Mouse (Mus musculus) myocyte (in vitro differentiated cells): ENCODE data around the gene Chst8. TPM values are rescaled to one million over a fixed set of nuclear protein-coding genes. Genes with fewer than 3 reads are reported as not detected.

ENCODE experiments used
- H3K27me3 ChIP-seq: one replicate; pipeline ENCODE4 v1.6.1; 2011; ENCODE audit not compliant: control insufficient read depth, insufficient read depth, insufficient read length
- H3K36me3 ChIP-seq: one replicate; pipeline ENCODE4 v1.6.1; 2011; ENCODE audit not compliant: control insufficient read depth, insufficient read depth
- H3K4me2 ChIP-seq: one replicate; pipeline ENCODE4 v1.6.1; 2011; ENCODE audit warnings: low read depth, control low read depth
- H3K4me3 ChIP-seq: one replicate; pipeline ENCODE4 v1.5.1; 2011; ENCODE audit warnings: mild to moderate bottlenecking, control low read depth, moderate library complexity
- H3K79me2 ChIP-seq: one replicate; pipeline ENCODE4 v1.6.1; 2011; ENCODE audit not compliant: control insufficient read depth, insufficient read depth
- H3ac ChIP-seq: one replicate; pipeline ENCODE4 v1.6.1; 2011; ENCODE audit not compliant: control insufficient read depth, insufficient read length
- CEBPB ChIP-seq: IDR thresholded peaks from 2 replicates; pipeline ENCODE4 v1.6.1; 2011; ENCODE audit warnings: mild to moderate bottlenecking, moderate library complexity; ENCODE audit not compliant: poor library complexity, insufficient read depth, severe bottlenecking
- E2F4 ChIP-seq: IDR thresholded peaks from one replicate; pipeline ENCODE4 v1.6.1; 2011; ENCODE audit warnings: mild to moderate bottlenecking, control low read depth, moderate library complexity; ENCODE audit not compliant: insufficient read depth
- MAX ChIP-seq: IDR thresholded peaks from one replicate; pipeline ENCODE4 v1.6.1; 2011; ENCODE audit warnings: low read depth, mild to moderate bottlenecking, control low read depth
- MYOD1 ChIP-seq, 3 experiments: IDR thresholded peaks; one replicate each; pipeline ENCODE4 v1.6.1; 2011; ENCODE audit warnings: control low read depth in 2 of 3, low read depth in 2 of 3, mild to moderate bottlenecking in 2 of 3, moderate library complexity in 1 of 3; ENCODE audit not compliant: insufficient read length in 2 of 3, control insufficient read depth in 1 of 3
- MYOG ChIP-seq, 3 experiments: IDR thresholded peaks; one replicate each; pipeline ENCODE4 v1.6.1; 2011; ENCODE audit warnings: control low read depth in 2 of 3, low read depth in 2 of 3, mild to moderate bottlenecking in 2 of 3; ENCODE audit not compliant: insufficient read length in 2 of 3, control insufficient read depth in 1 of 3, insufficient read depth in 1 of 3
- POLR2A ChIP-seq: IDR thresholded peaks from one replicate; pipeline ENCODE4 v1.6.1; 2011; ENCODE audit warnings: low read depth, mild to moderate bottlenecking, control low read depth, moderate library complexity; ENCODE audit not compliant: insufficient read length
- POLR2AphosphoS2 ChIP-seq: IDR thresholded peaks from one replicate; pipeline ENCODE4 v1.6.1; 2011; ENCODE audit warnings: low read depth, control low read depth; ENCODE audit not compliant: insufficient read length
- REST ChIP-seq: IDR thresholded peaks from one replicate; pipeline ENCODE4 v1.6.1; 2011; ENCODE audit warnings: mild to moderate bottlenecking, control low read depth, moderate library complexity; ENCODE audit not compliant: insufficient read depth, insufficient read length
- SRF ChIP-seq: IDR thresholded peaks from one replicate; pipeline ENCODE4 v1.6.1; 2011; ENCODE audit warnings: low read depth; ENCODE audit not compliant: control insufficient read depth, insufficient read length
- TCF12 ChIP-seq: IDR thresholded peaks from one replicate; pipeline ENCODE4 v1.6.1; 2011; ENCODE audit warnings: mild to moderate bottlenecking, control low read depth; ENCODE audit not compliant: poor library complexity, insufficient read depth, severe bottlenecking
- TCF3 ChIP-seq: IDR thresholded peaks from one replicate; pipeline ENCODE4 v1.6.1; 2011; ENCODE audit warnings: low read depth, control low read depth; ENCODE audit not compliant: insufficient read length
- USF1 ChIP-seq: IDR thresholded peaks from one replicate; pipeline ENCODE4 v1.6.1; 2011; ENCODE audit warnings: low read depth, mild to moderate bottlenecking, control low read depth, moderate library complexity
- polyA plus RNA-seq: library from polyadenylated mRNA; unstranded; fragments of >200 nt; fragmentation: generic; extraction: Trizol; gene quantifications from one replicate; pipeline ENCODE4 v1.2.1, GENCODE M21; 2012; ENCODE audit warnings: missing spikeins

Gene Chst8
- polyA plus RNA-seq, 1 experiment: not detected

DNA sequence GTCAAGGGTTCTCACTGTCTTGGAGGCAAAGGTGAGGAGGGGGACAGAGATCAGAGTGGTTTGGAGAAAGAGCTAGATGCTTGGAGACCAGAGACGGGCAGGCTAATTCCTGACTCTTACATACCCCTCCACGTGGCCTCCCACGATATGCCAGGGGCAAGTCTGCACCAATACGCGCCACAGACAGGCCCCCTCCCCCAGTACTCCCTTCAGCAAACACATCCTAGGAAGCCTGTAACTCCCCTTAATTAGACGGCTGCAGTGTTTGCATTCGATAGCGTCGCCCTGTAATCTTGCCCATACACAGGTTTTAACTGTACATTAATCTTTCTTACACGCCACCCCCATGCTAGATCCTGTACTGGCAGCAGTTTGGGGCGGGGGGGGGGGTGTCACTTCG lies 14.5 kb downstream of the Chst8 start:
- peaks cover 48% of the 10 kb centered on the region for H3K27me3 ChIP-seq
- TF ChIP-seq SRF (no peak), CEBPB (no peak), USF1 (no peak), POLR2A (no peak), POLR2AphosphoS2 (no peak), MYOG (IDR thresholded peaks at IDR 0.05; ENCODE audit: control insufficient read depth in 1 of 3, insufficient read depth in 1 of 3, insufficient read length in 2 of 3, low read depth in 2 of 3) (no peak), MYOD1 (IDR thresholded peaks at IDR 0.05; ENCODE audit: control insufficient read depth in 1 of 3, insufficient read length in 2 of 3, low read depth in 2 of 3) (no peak), REST (no peak), TCF3 (no peak), E2F4 (no peak), MAX (no peak), TCF12 (no peak)
- no peak overlapping the region for H3K4me3 ChIP-seq
- no peaks in the 10 kb centered on the region for H3K79me2 ChIP-seq
- no peak overlapping the region for H3K4me2 ChIP-seq
- no peaks in the 10 kb centered on the region for H3K36me3 ChIP-seq
- H3ac ChIP-seq: no peak overlapping the region

DNA sequence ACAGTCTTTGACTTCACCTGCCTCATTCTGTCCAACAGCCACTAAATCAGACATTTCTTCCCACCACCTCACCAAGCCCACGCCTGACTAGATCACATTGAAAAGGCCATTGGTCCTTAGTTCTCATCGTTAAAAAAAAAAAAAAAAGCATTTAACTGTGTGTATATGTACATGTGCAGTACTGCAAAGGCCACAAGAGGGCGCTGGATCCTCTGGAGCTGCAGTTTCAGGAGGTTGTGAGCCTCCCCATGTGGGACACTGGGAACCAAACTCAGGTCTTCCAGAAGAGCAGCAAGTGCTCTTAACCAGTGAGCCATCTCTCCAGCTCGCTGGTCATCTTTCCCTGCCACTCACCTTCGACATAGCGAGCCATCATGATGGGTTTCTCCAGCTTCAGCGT lies 22.1 kb downstream of the Chst8 start:
- TF ChIP-seq TCF3: no peak
- no peak for TF ChIP-seq POLR2A
- no peak for TF ChIP-seq MYOG (IDR thresholded peaks at IDR 0.05; ENCODE audit: control insufficient read depth in 1 of 3, insufficient read depth in 1 of 3, insufficient read length in 2 of 3, low read depth in 2 of 3)
- no peak for TF ChIP-seq USF1
- TF ChIP-seq REST: no peak
- TF ChIP-seq E2F4: no peak
- no peak for TF ChIP-seq TCF12
- no peak for TF ChIP-seq MYOD1 (IDR thresholded peaks at IDR 0.05; ENCODE audit: control insufficient read depth in 1 of 3, insufficient read length in 2 of 3, low read depth in 2 of 3)
- TF ChIP-seq SRF: no peak
- no peak for TF ChIP-seq CEBPB
- TF ChIP-seq POLR2AphosphoS2: no peak
- no peak for TF ChIP-seq MAX
- no peaks in the 10 kb centered on the region for H3K36me3 ChIP-seq
- no peaks in the 10 kb centered on the region for H3K79me2 ChIP-seq
- no peak overlapping the region for H3K4me2 ChIP-seq
- no peak overlapping the region for H3K4me3 ChIP-seq
- no peak overlapping the region for H3ac ChIP-seq
- H3K27me3 ChIP-seq: peaks cover 22% of the 10 kb centered on the region

DNA sequence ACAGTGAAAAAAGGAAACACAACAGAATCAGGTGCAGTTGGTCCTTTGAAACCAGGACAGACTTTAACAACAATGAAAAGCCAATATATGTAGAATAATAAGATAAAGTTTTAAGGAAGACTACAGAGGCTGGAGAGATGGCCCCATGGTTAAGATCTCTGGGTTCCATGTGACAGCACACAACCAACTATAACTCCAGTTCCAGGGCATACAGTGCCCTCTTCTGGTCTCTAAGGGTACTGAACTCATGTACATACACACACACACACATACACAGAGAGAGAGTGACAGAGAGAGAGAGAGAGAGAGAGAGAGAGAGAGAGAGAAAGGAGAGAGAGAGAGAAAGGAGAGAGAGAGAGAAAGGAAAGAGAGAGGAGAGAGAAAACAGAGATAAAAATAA lies 25.3 kb downstream of the Chst8 start:
- H3K4me2 ChIP-seq: no peak overlapping the region
- H3ac ChIP-seq: no peak overlapping the region
- H3K36me3 ChIP-seq: no peaks in the 10 kb centered on the region
- no peaks in the 10 kb centered on the region for H3K27me3 ChIP-seq
- H3K4me3 ChIP-seq: no peak overlapping the region
- TF ChIP-seq CEBPB (no peak), E2F4 (no peak), MAX (no peak), MYOD1 (IDR thresholded peaks at IDR 0.05; ENCODE audit: control insufficient read depth in 1 of 3, insufficient read length in 2 of 3, low read depth in 2 of 3) (no peak)
- no peaks in the 10 kb centered on the region for H3K79me2 ChIP-seq

DNA sequence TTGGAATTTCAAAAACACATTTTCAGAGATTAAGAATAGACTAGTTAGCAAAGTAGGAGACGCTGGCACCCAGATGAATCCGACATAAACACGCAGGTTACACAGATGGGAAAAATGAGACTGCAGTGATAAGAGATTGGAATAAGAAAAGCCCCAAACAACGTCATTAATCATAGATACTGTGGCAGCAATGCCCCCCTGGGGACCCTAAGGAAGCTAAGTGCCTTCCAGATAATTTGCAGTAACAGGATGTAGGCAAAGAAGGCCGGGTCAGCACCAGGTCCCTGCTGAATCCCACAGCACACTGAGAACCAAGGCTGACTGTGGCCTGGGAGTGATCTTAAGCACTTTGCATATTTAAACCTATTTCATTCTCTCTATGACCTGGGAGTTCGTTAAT lies 27.5 kb downstream of the Chst8 start:
- no peak overlapping the region for H3ac ChIP-seq
- H3K79me2 ChIP-seq: no peaks in the 10 kb centered on the region
- no peaks in the 10 kb centered on the region for H3K27me3 ChIP-seq
- TF ChIP-seq SRF: no peak
- TF ChIP-seq MYOD1 (IDR thresholded peaks at IDR 0.05; ENCODE audit: control insufficient read depth in 1 of 3, insufficient read length in 2 of 3, low read depth in 2 of 3): no peak
- TF ChIP-seq MAX: no peak
- no peak for TF ChIP-seq TCF12
- no peak for TF ChIP-seq POLR2AphosphoS2
- no peak for TF ChIP-seq TCF3
- no peak for TF ChIP-seq USF1
- no peak for TF ChIP-seq E2F4
- TF ChIP-seq POLR2A: no peak
- TF ChIP-seq MYOG (IDR thresholded peaks at IDR 0.05; ENCODE audit: control insufficient read depth in 1 of 3, insufficient read depth in 1 of 3, insufficient read length in 2 of 3, low read depth in 2 of 3): no peak
- no peak for TF ChIP-seq REST
- TF ChIP-seq CEBPB: no peak
- H3K36me3 ChIP-seq: no peaks in the 10 kb centered on the region
- no peak overlapping the region for H3K4me2 ChIP-seq
- no peak overlapping the region for H3K4me3 ChIP-seq

GRCm38 (mm10) chr7:34784469-34784868 lies 28.0 kb downstream of the Chst8 start:
- Histone ChIP-seq H3ac (no peak overlapping the region), H3K36me3 (no peaks in the 10 kb centered on the region), H3K4me3 (no peak overlapping the region), H3K79me2 (no peaks in the 10 kb centered on the region), H3K4me2 (no peak overlapping the region), H3K27me3 (no peaks in the 10 kb centered on the region)
- TF ChIP-seq POLR2A (no peak), MAX (no peak), SRF (no peak), CEBPB (no peak), MYOG (IDR thresholded peaks at IDR 0.05; ENCODE audit: control insufficient read depth in 1 of 3, insufficient read depth in 1 of 3, insufficient read length in 2 of 3, low read depth in 2 of 3) (no peak), USF1 (no peak), TCF12 (no peak), POLR2AphosphoS2 (no peak), TCF3 (no peak), E2F4 (no peak), REST (no peak), MYOD1 (IDR thresholded peaks at IDR 0.05; ENCODE audit: control insufficient read depth in 1 of 3, insufficient read length in 2 of 3, low read depth in 2 of 3) (no peak)
